Mouse (Mus musculus) MEL (cell line): Measurements from ENCODE around the gene Sgpp2.

Experiments used
- CTCF ChIP-seq, 3 experiments: IDR thresholded peaks in 2 of 3; conservative IDR thresholded peaks in 1 of 3; 2 replicates each; pipeline ENCODE4 v1.5.1; 2011 to 2012; ENCODE audit warnings: low read length in 3 of 3, low read depth in 2 of 3, mild to moderate bottlenecking in 2 of 3, improper control_type of control experiment in 1 of 3, inconsistent platforms in 1 of 3, mixed read lengths in 1 of 3, moderate library complexity in 1 of 3; ENCODE audit not compliant: control insufficient read depth in 1 of 3, insufficient read depth in 1 of 3, poor library complexity in 1 of 3, severe bottlenecking in 1 of 3
- E2F4 ChIP-seq: IDR thresholded peaks from 2 replicates; pipeline ENCODE4 v1.6.1; 2011; ENCODE audit warnings: low read depth, low read length, improper control_type of control experiment, borderline replicate concordance
- ELF1 ChIP-seq: IDR thresholded peaks from 2 replicates; pipeline ENCODE4 v1.6.1; 2014; ENCODE audit warnings: low read depth, mild to moderate bottlenecking, inconsistent platforms, low read length, improper control_type of control experiment, moderate library complexity
- EP300 ChIP-seq, 2 experiments: IDR thresholded peaks; 2 replicates each; pipeline ENCODE4 v1.6.1; 2011; ENCODE audit warnings: improper control_type of control experiment in 2 of 2, low read length in 2 of 2, low read depth in 1 of 2, mild to moderate bottlenecking in 1 of 2
- KAT2A ChIP-seq: conservative IDR thresholded peaks from 2 replicates; pipeline ENCODE4 v1.6.1; 2012; ENCODE audit warnings: low read depth, low read length, improper control_type of control experiment, inconsistent platforms
- MEF2A ChIP-seq: IDR thresholded peaks from 2 replicates; pipeline ENCODE4 v1.6.1; 2014; ENCODE audit warnings: low read depth, mild to moderate bottlenecking, inconsistent platforms, low read length, improper control_type of control experiment; ENCODE audit not compliant: poor library complexity, insufficient replicate concordance, severe bottlenecking; ENCODE audit errors: extremely low read depth
- POLR2A ChIP-seq, 2 experiments: IDR thresholded peaks; 2 replicates each; pipeline ENCODE4 v1.6.1; 2011 to 2012; ENCODE audit warnings: low read length in 2 of 2, mild to moderate bottlenecking in 2 of 2, control low read depth in 1 of 2, improper control_type of control experiment in 1 of 2, low read depth in 1 of 2, moderate library complexity in 1 of 2; ENCODE audit not compliant: control insufficient read depth in 1 of 2, insufficient read depth in 1 of 2, poor library complexity in 1 of 2
- POLR2AphosphoS5 ChIP-seq: IDR thresholded peaks from 2 replicates; pipeline ENCODE4 v1.6.1; 2012; ENCODE audit warnings: low read depth, borderline replicate concordance, mild to moderate bottlenecking, inconsistent platforms, low read length, moderate library complexity, mixed read lengths
- RCOR1 ChIP-seq: IDR thresholded peaks from 2 replicates; pipeline ENCODE4 v1.6.1; 2012; ENCODE audit warnings: low read depth, mild to moderate bottlenecking, inconsistent platforms, low read length, improper control_type of control experiment
- TCF12 ChIP-seq: IDR thresholded peaks from 2 replicates; pipeline ENCODE4 v1.6.1; 2014; ENCODE audit warnings: low read depth, mild to moderate bottlenecking, inconsistent platforms, low read length, improper control_type of control experiment, moderate library complexity
- ZMIZ1 ChIP-seq: IDR thresholded peaks from 2 replicates; pipeline ENCODE4 v1.6.1; 2012; ENCODE audit warnings: low read depth, mild to moderate bottlenecking, inconsistent platforms, low read length, improper control_type of control experiment, moderate library complexity

DNA sequence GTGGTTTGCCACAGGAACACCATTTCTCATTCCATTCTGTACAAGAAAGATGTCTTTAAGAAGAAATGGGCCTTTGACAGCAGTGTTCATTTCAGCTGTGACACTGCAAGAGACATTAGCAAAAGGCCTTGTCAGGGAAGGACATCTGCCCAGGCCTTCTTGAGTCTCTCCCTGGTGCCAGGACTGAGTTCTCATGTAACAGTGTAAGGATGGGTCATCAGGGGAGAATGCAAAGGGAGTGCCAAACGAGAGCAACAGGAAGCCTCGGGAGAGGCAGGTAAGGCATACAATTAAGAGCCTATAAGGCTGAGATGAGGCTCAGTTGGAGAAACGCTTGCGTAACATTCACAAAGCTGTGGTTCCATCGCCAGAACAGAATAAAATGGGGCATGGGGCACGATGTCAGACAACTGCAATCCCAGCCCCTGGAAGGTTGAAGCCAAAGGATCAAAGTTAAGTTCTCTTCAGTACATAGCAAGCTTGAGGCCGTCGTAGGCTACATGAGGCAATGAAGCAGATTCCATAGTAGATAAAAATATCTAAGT lies 85.1 kb downstream of the Sgpp2 start:
- TF ChIP-seq RCOR1 = no peak
- no peak for TF ChIP-seq CTCF (IDR thresholded peaks at IDR 0.05 in 2 of 3, conservative IDR thresholded peaks at IDR 0.05 in 1 of 3; ENCODE audit: control insufficient read depth in 1 of 3, insufficient read depth in 1 of 3, low read depth in 2 of 3, low read length in 3 of 3, poor library complexity in 1 of 3, severe bottlenecking in 1 of 3)
- no peak for TF ChIP-seq ELF1
- TF ChIP-seq EP300 (IDR thresholded peaks at IDR 0.05; ENCODE audit: low read depth in 1 of 2, low read length in 2 of 2) = no peak
- no peak for TF ChIP-seq KAT2A
- no peak for TF ChIP-seq POLR2AphosphoS5
- TF ChIP-seq ZMIZ1 = no peak
- no peak for TF ChIP-seq POLR2A (IDR thresholded peaks at IDR 0.05; ENCODE audit: control insufficient read depth in 1 of 2, insufficient read depth in 1 of 2, low read depth in 1 of 2, low read length in 2 of 2, poor library complexity in 1 of 2)
- TF ChIP-seq TCF12 = no peak
- no peak for TF ChIP-seq E2F4
- no peak for TF ChIP-seq MEF2A
